Mouse (Mus musculus): Measurements from ENCODE around the gene C530008M17Rik. TPM values are rescaled to one million over a fixed set of nuclear protein-coding genes. Genes with fewer than 3 reads are reported as not detected.

C530008M17Rik gene
- total RNA-seq, 2 experiments from 2014 or later, result 59.4 to 61.7 TPM

DNA sequence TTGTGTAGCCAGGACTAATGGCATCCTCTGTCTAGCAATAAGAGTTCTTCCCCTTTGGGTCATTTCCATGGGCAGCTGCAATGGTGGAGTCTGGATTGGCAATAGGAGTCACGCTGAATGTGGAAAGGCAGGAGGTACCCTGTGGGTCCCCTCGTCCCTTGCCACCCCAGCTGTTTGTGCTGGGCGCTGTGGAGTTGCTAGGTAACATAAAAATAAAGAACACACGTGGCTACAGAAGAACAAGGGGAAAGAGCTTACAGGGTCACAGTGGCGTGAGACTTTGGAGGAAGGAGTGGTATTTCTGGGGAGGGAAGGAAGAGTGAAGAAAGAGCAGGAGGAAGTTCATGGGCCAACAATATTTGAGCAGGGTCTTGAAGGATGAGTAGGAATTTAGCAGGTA is 11.8 kb downstream of the C530008M17Rik start:
- no peak overlapping the region for H3K27ac ChIP-seq
- no peak overlapping the region for H3K4me3 ChIP-seq
- DNase-seq (ENCODE audit: extremely low spot score in 1 of 2, low spot score in 2 of 2), result no peak
- intact Hi-C loops (cut with DNase I), result no loop called here
- TF ChIP-seq CTCF (IDR thresholded peaks at IDR 0.05), result no peak

GRCm38 (mm10) chr5:76668547-76668946 is 12.2 kb downstream of the C530008M17Rik start:
- DNase-seq (ENCODE audit: extremely low spot score in 1 of 2, low spot score in 2 of 2), result no peak
- Histone ChIP-seq H3K27ac (no peak overlapping the region), H3K4me3 (no peak overlapping the region)
- intact Hi-C loops (cut with DNase I), result no loop called here
- TF ChIP-seq CTCF (IDR thresholded peaks at IDR 0.05), result no peak

DNA sequence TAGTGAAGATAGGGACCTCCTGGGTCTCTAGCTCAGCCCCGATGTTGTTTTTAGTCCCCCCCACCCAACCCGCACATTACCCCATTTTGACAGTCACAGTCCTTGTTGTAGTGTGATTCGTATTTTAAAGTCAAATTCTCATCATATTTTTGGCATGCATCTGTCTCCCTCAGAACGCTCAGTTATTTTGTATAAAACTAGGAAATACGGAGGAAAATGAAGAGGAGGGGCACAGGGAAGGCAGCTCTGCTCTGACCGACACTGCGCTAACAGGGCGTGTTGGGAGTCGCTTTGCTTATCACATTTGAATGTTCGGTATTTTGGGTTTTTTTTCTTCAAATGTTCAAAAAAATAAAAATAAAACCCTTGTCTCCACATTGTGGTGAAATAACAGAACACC is 13.9 kb downstream of the C530008M17Rik start:
- H3K4me3 ChIP-seq, result 0 out of 2 replicates have a peak overlapping the region, but pooled peaks have one; percentile 14
- no peak for DNase-seq (ENCODE audit: extremely low spot score in 1 of 2, low spot score in 2 of 2)
- no peak overlapping the region for H3K27ac ChIP-seq
- intact Hi-C loops (cut with DNase I), result no loop called here
- TF ChIP-seq CTCF (IDR thresholded peaks at IDR 0.05), result no peak

GRCm38 (mm10) chr5:76674022-76674653 is 17.8 kb downstream of the C530008M17Rik start:
- no peak for TF ChIP-seq CTCF (IDR thresholded peaks at IDR 0.05)
- H3K4me3 ChIP-seq, result no peak overlapping the region
- intact Hi-C loops (cut with DNase I), result no loop called here
- DNase-seq (ENCODE audit: extremely low spot score in 1 of 2, low spot score in 2 of 2), result no peak
- H3K27ac ChIP-seq, result no peak overlapping the region

GRCm38 (mm10) chr5:76675369-76675768 is 19.1 kb downstream of the C530008M17Rik start:
- intact Hi-C loops (cut with DNase I), result no loop called here
- Histone ChIP-seq H3K4me3 (no peak overlapping the region), H3K27ac (no peak overlapping the region)
- no peak for TF ChIP-seq CTCF (IDR thresholded peaks at IDR 0.05)
- DNase-seq (ENCODE audit: extremely low spot score in 1 of 2, low spot score in 2 of 2), result no peak

DNA sequence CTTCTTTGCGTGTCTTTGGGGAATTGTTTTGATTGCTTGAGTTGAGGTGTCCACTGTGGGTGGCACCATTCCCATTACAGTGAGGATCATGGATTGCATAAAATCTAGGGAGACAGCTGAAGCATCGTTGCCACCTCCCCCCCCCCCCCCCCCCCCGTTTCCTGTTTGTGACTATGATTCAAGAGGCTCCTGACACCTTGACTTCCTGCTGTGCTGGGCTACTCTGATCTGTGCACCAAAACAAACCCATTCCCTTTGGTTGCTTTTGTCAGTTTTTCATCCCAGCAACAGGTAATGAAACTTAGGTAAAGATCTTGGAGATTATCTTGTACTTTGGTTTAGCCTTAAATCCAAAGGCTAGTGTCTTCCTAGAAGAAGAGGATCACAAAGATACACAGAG is 24.6 kb downstream of the C530008M17Rik start:
- H3K4me3 ChIP-seq, result no peak overlapping the region
- TF ChIP-seq CTCF (IDR thresholded peaks at IDR 0.05), result no peak
- intact Hi-C loops (cut with DNase I), result no loop called here
- H3K27ac ChIP-seq, result no peak overlapping the region
- no peak for DNase-seq (ENCODE audit: extremely low spot score in 1 of 2, low spot score in 2 of 2)

DNA sequence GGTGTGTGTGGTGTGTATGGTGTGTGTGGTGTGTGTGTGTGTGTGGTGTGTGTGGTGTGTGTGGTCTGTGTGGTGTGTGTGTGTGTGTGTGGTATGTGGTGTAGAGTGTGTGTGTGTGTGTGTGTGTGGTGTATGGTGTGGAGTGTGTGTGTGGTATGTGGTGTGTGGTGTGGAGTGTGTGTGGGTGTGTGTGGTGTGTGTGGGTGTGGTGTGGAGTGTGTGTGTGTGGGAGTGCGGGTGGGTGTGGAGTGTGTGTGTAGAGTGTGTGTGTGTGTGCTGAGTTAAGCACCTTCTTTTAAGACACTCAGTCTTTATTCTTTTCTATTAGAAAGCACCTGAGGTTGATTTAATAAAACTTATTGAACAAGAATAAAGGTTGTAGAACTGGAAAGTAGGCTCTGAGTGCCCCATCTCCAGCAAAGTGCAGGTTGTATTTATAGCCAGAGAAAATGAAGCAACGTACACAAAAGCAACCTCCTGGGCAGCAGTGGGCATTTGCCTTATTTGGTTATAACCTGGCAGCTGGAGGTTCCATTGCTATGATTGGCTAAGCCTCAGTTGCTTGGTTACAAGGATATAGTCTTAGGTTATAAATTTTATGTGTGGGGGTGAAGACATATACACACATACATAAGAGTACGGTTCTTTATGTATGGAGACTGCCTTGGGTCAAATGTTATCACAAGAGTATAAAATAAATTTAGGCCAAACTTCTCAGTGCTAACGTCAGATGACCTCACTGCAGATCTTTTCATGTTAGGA is 25.8 kb downstream of the C530008M17Rik start:
- no peak for TF ChIP-seq CTCF (IDR thresholded peaks at IDR 0.05)
- DNase-seq (ENCODE audit: extremely low spot score in 1 of 2, low spot score in 2 of 2), result no peak
- Histone ChIP-seq H3K4me3 (no peak overlapping the region), H3K27ac (no peak overlapping the region)
- intact Hi-C loops (cut with DNase I), result no loop called here

DNA sequence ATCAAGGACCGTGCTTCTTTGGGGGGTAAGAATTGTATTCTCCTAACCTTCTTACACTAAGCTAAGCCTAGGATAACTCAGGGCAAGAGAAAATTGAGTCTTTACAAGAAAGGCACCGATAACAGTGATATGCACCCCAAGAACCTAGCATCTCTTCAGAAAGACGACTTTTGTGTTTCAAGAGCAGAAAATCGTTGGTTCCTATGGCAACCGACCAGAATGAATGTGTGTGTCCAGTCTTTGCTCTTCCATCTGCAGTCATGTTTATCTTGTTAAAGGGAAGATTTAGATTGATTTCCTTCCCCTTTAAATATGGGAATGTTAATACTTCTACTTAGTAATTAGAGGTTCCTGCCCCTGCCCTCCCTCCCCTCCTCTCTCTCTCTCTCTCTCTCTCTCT is 27.1 kb downstream of the C530008M17Rik start:
- TF ChIP-seq CTCF (IDR thresholded peaks at IDR 0.05), result no peak
- no peak for DNase-seq (ENCODE audit: extremely low spot score in 1 of 2, low spot score in 2 of 2)
- no peak overlapping the region for H3K27ac ChIP-seq
- no peak overlapping the region for H3K4me3 ChIP-seq
- intact Hi-C loops (cut with DNase I), result no loop called here

- no peak for DNase-seq (ENCODE audit: extremely low spot score in 1 of 2, low spot score in 2 of 2)
- intact Hi-C loops (cut with DNase I), result no loop called here
- Histone ChIP-seq H3K27ac (no peak overlapping the region), H3K4me3 (no peak overlapping the region)
- no peak for TF ChIP-seq CTCF (IDR thresholded peaks at IDR 0.05)
These were observed 28.6 kb downstream of the C530008M17Rik start for GRCm38 (mm10) chr5:76684658-76685605.

DNA sequence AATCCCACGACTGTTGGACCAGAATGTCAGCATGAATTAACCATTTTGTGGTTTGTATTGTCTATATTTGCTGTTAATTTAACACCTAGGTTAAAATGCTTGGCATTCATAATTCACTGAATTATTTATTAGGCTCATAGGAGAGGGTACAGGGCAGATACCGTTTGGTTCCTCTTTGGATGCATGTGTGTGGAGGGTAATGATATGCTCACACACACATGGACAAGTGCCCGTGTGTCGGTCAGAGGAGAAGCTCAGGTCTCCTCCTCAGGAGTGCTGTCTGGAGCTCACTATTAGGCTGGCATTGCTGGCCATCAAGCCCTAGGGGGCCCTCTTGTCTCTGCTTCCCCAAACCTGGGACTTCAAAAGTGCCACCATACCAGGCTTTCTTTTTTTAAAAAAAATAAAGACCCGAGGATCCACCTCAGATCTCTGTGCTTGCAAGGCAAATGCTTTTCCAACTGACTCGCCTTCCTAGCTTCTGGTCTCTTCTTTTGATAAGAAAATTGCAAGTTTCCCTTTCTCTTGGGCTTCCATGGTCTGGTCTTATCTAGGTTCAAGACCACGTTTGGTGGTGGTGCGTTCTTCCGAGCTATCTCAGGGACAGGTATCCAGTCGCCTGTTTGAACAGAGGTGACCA is 31.8 kb downstream of the C530008M17Rik start:
- no peak overlapping the region for H3K27ac ChIP-seq
- intact Hi-C loops (cut with DNase I), result no loop called here
- TF ChIP-seq CTCF (IDR thresholded peaks at IDR 0.05), result no peak

DNA sequence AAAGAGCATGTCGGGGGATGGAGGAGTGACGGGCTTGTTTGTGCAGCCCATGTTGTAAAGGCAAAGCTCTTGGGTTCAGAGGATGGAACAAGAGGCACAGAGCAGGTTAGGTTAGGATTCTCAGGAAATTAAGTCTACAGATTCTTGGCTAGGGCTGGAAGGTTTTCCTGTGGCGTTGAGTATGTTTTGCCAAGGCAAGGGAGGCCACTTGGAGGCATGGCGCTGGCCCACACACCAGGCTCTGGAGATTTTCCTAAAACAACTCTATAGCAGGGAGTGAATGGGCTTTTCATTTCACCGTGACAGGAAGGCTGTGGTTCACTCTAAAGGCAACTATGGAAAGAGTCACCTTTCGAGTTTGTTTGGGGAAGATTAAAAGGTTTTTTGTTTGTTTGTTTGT is 32.3 kb downstream of the C530008M17Rik start:
- no peak for TF ChIP-seq CTCF (IDR thresholded peaks at IDR 0.05)
- no peak for DNase-seq (ENCODE audit: extremely low spot score in 1 of 2, low spot score in 2 of 2)
- H3K27ac ChIP-seq, result no peak overlapping the region
- H3K4me3 ChIP-seq, result no peak overlapping the region
- intact Hi-C loops (cut with DNase I), result no loop called here

More for the DNA sequence above, 31.8 kb downstream of the C530008M17Rik start:
- no peak for DNase-seq (ENCODE audit: extremely low spot score in 1 of 2, low spot score in 2 of 2)
- no peak overlapping the region for H3K4me3 ChIP-seq
